Mouse (Mus musculus) layer of hippocampus, postnatal 10 days (tissue): Measurements from ENCODE around the gene Gm20388. TPM values are rescaled to one million over a fixed set of nuclear protein-coding genes. Genes with fewer than 3 reads are reported as not detected.

Source experiments
- DNase-seq, 2 experiments: peaks; one replicate each; pipeline ENCODE4 v3.0.0; 2021; ENCODE audit warnings: low spot score in 2 of 2
- total RNA-seq, 2 experiments: library from RNA; stranded (reverse); gene quantifications; 2 replicates each; pipeline ENCODE4 v1.2.3; 2021

Gm20388 gene
- total RNA-seq, 2 experiments from 2014 or later = not detected

DNA sequence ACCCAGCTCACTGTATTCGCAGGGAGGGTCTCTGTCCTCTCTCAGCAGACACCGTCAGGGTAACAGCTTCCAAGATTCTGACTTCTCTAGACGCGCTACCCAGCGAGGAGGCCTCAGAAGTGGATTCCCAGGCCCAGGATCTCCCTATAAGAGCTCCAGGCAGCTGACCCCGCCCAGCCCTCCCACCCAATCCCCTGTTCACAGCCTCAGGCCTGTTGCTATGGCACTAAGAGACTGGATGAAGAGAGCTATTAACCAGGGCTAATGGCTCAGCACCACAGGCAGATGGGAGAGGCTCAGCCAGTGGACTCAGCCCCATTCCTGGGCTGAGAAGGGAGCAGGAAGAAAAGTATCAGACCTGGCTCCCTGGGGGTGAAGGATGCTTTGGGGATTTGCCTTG lies 692.0 kb downstream of the Gm20388 start:
- no peak for DNase-seq

DNA sequence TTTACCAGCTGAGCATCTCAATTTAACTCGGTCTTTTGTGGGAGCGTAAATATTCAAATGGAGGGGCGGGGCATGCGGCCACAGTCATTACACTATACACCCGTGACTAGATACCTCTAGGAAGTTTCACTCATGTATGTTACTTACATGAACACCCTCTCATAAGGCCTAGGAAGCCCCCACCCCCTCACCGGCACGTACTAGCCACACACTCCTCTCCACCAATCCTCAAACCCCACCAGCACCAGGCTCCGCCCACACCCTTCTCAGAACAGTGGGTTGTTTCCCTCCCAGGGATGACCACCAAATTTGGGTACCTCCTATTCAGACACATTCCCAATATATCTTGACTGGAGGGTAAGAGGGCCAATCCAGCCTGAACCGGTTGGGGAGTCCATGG lies 696.8 kb downstream of the Gm20388 start:
- no peak for DNase-seq

DNA sequence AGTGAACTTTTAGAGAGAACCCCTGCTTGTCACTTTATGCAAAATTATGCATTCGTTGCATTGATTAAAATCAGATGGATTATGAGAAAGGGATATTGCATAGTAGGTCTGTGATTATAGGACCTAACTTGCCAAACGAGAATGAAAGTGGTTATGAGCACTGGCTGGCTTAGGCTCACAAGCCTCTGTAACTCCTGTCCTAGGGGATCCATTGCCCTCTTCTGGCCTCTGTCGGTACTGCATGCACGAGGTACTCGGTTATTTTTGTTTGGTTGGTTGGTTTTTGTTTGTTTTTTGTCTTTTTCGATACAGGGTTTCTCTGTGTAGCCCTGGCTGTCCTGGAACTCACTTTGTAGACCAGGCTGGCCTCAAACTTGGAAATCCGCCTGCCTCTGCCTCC lies 697.2 kb downstream of the Gm20388 start:
- DNase-seq = peak; percentile 89 to 90

DNA sequence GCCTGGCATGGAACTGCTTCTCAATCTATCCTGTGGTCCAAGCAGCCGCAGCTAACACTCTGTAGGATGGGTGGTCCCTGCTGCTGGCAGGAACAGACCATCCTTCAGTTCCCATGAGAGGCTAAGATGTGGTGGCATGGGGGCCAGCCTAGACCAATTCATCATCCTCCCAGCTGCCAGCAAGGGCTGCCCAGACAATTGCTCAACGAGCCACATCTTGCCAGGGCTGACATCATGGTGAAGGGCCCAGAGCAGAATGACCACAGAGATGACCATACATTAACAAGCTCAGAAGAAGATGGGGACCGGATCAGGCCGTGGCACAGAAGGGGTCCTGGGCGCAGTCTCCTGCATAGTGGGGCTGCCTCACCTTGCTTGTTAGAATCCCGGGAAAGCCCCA lies 700.2 kb downstream of the Gm20388 start:
- DNase-seq = no peak

DNA sequence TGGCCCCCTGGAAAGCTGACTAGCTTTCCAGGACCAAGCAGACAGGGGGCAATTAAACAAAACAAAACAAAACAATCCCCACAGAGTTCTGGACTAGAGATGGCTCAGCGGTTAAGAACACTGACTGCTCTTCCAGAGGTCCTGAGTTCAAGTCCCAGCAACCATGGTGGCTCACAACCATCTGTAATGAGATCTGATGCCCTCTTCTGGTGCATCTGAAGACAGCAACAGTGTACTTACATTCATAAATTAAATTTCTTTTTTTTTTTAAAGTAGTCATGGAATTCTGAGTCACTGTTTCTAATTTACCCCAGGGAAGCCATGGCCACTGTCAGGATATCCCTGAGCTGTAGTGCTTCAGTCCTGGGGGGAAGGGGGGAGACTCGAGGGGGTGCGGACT lies 703.9 kb downstream of the Gm20388 start:
- no peak for DNase-seq

DNA sequence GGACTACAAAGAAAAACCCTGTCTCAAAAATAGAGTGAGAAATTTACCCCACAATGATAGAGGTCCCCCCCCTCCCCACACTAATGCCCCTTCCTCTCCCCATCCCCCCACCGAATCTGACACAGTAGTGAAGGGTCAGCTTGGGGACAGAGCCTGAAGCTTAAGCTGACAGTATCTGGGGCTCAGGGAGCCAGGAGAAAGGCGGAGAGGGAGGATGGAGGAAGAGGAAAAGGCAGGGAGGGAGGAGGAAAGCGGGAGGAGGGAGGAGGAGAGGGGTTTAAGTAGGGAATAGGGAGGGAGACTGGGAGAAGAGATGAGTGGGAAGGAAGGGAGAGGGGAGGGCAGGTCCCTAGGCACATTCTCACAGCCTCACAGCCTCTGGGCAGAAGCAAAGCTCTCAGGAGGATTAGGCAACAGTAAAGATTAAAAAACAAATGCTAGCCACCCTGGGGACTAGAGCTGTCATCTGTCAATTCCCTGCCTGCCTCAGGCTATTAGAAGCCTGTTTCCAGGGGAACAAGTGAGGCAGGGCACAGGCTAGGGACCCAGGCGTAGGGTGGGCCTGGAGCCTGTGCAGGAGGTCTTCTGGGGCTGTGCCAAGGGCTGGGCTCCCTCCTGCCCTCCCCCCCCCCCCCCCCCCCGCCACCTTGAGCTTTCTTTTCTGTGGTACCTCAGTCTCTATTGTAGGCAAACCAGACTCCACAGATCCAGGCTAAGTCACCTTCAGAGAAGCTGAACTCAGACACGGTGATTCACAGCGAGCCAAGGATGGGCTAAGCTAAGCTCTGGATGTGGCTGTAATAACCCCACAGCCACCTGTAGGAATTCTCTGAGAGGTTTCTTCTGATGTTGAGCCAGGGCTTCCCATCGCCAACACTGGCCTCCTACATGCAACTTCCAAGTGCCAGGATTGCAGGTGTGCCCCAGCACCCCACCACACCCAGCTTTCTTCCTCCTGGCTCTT lies 706.3 kb downstream of the Gm20388 start:
- DNase-seq = no peak

DNA sequence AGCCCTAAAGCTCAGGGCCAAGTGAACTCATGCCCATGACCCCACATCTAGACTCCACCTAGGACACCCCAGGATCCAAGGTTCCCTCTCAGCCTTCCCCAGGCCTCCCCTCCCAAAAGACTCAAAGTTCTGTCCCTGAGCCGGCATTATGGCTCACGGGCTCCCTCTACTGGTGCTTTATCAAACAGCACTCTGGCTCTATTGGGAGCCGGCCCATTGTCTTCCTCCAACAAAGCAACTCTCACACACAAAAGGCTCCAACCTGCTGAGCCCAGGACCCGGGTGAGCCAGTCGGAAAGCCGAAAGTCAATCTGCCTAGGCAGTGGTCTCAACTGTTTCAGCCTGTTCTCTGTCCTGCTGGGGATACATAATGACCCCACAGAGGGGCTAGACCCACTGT lies 707.5 kb downstream of the Gm20388 start:
- DNase-seq = peak; percentile 81 to 83

DNA sequence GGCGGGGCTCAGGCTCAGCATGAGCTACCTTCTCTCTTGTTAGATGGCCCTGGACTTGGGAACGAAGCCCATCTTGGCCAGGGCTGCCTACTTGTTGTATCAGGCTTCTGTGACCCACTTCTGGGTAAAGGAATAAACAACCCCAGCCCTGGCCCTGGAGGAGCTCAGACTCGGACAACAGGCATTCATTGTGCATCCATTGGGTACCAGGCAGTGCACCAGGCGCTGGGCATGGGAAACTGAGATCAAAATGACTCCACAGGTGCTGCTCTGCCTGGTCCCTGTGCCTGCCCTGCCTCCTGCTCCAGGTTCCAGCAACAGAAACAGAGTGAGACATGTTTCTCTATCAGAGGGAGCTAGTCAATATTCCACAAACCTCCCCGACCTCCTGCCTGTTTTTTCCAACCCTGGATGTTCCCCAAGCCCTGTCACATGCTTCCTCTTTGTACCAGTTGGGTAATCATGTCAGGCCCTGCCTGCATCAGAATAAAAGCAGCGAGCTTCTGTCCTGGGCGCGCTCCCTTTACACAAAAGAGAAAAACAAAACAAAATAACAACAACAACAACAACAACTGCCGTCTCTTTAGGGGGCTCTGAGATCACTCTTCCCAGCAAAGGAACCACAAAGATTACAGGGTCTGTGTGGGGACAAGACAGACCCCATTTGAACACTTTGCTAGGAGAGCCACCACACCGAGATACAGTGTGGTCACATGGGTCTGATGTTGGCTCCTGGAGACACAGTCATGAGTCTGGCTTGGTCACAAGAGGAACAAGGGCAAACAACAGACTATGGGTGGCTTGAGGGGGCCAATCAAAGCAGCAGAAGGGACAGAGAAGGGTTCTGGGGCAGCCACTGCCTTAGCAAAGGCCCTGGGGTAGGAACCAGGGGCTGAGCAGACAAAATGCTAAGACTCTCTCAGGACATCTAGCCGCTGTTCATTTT lies 708.9 kb downstream of the Gm20388 start:
- peak; percentile 45 to 61 for DNase-seq

DNA sequence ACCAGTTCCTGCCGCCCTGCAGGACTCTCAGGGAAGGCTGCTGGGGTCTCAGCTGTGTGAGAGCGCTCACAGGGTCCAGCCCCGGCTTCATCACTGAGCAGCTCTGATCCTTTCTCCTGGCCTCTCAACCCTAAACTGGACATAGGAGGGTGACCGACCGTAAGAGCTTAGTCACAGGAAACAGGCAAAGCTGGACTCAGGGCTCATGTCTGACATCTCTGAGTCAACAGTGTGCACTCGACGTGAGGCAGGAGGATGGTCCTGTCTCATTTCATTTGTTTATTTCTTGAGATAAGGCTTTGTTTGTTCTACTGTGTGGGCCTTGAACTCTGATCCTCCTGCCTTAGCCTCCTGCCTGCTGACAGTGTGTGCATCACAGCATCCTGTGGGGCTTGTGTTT lies 709.8 kb downstream of the Gm20388 start:
- no peak for DNase-seq

DNA sequence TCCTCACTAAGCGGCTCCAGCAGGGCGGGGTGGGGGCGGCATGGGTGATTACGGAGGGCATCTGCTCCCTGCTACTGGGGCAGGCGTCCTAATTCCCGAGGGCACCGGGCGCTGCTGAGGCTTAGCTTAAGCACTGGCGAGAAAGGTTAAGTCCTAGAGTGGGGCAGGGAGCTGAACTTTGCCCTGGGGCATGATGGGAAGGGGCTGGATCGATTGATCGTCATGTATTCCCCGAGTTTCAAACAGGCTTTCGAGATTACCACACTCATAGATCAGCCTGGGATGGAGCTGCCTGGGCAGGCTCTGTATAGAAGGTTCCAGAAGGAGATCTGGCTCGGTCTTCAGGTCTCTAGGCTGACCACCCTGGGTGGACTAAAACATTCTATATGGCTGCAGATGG lies 711.5 kb downstream of the Gm20388 start:
- DNase-seq = no peak

DNA sequence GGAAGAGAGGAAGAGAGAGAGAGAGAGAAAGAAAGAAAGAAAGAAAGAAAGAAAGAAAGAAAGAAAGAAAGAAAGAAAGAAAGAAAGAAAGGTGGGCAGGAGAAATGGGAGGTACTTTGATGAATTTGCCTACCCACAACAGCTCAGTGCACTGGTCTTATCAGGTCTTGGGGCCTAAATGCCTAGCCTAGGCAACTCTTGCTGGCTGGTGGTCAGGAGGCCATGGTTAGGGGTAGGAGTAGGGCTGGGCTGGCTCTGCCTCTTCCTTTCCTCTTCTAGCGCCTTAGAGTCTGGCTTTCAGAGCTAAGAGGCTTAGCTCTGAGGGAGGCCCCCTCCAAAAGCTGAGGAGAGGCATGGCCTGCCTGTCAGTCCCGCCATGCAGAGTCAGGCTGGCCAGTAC lies 713.0 kb downstream of the Gm20388 start:
- no peak for DNase-seq

DNA sequence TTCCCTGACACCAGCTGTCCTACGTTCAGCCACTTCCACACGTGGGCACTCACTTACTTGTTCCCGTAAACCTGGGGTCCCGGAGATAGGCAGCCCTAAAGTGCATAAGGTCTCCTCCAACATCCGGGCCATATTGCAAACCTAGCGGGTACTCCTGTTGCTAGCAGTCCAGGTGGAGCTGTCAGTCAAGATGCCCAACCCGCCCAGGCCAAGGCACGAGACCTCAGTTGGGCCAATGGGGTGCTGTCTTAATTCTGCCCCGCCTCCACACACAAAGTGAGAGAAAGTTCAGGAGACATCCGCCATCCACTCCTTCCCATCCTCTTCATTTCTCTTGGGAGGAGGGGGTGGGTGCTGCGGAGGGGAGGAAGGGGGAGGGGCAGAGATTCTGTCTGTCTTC lies 715.8 kb downstream of the Gm20388 start:
- no peak for DNase-seq

DNA sequence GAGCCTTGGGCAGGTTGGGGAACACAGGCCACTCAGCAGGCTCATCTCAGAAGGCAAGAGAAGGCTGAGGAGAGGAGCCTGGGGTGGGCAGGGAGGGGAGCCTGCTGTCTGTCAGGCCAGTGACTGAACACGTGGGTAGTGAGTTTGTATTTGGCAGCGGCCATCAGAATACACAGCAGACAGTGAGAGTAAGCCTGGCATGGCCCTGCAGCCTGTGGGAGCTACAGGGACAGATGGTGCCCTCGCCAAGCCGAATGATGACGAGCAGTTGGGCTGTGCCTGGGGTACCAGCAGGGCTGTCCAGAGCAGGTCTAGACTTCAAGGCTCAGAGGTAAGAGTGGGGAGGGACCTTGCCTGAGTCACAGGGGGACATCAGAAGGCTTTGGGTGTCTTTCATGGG lies 716.7 kb downstream of the Gm20388 start:
- peak; percentile 46 to 66 for DNase-seq

DNA sequence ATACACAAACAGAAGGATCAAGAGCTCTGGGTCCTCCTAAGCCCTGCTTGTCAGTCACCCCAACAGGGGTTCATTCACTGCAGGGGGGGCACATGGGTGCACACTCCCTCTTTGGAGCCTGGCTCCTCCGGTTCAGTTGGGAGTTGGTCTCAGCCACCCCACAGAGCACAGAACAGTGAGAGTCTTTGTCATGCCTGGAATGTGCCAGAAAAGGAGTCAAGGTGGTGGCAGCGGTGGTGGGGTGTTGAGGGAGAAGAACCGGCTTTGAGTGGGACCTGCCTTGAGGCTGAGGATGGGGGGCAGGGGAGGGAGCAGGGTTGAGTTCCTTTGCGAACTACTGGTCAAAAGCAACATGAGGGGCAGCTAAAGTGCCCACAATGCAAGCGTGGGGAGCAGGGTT lies 719.4 kb downstream of the Gm20388 start:
- no peak for DNase-seq

DNA sequence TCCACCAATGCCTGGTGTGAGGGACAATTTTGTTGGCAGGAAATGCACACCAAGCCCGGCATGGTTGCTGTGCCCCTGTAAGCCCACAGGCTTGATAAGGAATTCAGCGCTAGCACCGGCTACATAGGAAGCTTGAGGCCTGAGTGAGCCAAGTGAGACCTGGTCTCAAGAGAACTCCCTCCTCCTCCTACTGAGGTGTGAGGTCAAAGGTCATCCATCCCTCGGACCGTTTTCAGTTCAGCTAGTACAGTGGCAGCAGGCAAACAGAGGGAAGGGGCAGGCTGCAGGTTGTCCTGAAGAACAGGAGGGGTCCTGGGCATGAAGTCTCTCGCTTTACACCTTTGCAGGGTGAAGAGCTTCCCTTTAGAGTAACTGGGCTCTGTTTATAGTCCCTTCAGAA lies 720.2 kb downstream of the Gm20388 start:
- no peak for DNase-seq

DNA sequence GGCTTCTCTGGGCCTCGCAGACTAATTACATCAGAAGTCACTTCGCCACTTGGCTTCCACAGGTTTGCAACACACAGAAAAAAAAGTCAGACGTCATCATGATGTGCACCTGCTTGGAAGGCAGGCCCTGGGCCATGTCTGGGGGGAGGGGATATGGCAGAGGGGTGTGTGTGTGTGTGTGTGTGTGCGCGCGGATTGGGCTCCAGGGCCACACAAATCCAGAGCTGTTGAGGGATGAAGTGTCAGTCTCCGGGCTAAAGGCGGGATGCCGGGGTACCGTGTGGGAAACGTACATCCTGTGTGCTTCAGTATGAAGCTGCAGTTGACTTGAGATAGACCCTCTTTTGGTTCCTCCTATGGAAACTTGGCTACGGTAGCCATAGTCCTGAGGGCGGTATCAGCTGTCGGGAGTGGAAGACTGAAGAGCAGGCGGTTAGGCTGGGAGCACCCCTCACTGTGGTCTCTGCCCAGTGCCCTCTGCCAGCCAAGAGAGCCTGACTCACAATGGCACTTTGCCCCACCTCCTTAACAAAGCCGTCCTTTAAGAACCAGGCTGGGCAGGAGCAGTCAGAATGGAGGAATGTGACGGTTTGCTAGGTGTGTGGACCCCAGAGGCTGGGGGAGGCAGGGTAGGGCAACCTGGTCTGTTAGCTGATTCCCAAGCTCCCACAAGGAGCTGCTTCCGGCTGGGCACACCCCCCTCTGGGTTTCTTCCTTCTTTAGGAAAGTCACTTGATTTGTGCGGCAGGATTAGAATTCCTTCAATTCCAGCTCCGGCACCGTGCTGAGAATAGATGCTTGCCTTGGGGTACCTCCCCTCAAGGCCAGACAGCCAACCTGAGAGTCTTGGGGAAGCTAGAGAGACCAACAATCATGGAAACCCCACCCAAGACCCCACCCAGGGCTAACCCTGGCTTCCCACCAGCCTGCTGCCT lies 721.1 kb downstream of the Gm20388 start:
- peak in 1 of 2 experiments; percentile 45 for DNase-seq

DNA sequence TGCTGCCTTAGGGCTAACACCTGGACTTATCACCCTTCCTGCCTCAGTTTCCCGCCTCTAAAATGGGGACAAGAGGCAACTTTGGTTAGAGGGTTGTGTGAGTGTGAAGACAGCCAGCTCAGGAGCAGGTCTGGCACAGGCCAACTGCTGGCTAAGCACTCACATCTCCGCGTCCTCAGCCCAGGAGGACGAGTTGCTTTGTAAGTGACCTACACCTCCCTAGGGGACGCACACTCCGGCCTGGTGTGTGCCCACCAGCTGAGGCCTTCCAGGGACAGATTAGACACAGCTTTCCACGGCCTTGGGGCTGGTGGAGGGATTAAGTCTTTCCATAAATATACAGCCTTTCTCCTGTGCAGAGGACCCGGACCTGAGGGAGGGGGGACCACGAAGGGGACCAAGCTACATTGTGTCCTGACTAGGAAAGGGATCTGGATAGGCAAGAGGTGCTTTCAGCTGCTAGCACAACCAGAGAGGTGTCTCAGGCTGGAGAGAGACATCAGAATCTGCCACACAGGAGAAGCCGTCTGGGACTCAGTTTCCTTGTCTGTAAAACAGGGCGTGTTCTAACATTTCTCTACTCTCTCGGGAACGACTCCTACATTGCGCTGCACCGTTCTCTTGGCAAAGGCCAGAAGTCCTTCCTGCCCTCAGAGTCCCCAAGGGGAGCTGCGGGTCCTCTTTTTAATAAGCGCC lies 722.5 kb downstream of the Gm20388 start:
- DNase-seq = no peak

DNA sequence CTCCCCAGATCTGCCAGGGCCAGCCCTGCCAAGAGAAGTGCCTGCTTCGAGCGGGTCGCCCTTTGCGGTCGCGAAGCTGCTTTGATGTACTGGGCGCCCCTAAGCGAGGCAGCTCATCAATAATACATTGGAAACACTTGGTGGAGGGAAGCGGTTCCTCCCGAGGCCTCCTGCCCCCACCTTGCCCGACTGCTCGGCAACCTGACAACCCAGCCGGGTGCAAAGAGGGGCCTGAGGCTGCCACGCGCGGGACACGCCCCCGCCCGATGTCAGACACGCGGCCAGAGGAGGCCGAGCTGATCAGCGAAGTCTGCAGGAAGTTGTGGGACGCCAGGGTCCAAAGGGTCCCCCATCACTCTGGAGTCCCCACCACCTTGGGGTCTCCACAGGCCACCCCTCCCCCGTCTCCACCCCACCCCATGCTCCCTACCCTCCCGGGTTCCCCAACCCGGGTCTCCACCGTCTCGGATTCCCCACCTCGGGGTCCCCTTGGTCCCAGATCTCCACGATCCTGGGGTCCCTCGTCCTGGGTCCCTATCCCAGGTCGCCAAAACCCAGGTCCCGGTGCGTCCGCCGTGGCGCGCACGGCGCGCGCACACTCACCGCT lies 723.1 kb downstream of the Gm20388 start:
- peak; percentile 36 to 58 for DNase-seq

DNA sequence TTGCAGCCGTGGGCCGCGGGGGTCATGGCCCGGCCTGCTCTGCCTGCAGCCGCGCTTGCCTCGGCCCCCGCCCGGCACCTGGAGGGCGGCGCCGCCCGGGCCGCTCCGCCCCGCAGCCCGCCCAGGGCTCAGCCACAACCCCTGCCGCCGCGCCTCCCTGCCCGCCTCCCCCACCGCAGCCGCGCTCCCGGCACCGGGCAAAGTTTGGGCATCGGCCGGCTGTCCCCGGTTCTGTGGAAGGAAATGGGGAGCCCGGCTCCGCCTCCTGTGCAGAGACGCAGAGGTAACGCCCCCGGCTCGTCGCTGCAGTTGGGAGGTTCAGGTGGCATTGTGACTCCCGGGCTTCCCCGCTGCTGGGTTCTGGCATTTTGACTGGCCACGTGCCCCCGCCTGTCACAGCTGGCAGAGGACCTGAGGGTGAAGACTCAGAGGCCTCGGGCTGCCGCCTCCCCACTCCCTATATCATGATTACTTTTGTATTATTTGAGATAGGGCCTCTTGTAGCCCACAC lies 723.7 kb downstream of the Gm20388 start:
- peak; percentile 37 to 60 for DNase-seq

DNA sequence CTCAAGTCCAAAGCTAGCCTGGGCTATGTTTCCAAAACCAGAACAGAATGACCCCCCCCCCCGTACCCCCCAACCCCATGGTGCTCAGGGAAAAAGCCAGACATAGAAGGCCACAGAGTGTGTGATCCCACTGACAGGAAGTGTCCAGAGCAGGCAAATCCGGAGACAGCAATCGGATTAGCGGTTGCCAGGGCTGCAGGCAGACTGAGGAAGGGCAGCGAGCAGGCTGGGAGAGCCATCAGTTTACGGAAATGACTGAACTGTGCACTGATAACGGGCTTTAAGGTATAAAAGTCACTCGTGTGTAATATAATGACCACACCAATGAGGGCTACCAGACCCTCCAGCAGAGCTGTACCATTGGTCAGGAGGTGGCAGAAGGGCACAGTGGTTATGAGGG lies 730.6 kb downstream of the Gm20388 start:
- DNase-seq = no peak
